Mouse (Mus musculus): ENCODE results near the gene Atxn1. TPM values are rescaled to one million over a fixed set of nuclear protein-coding genes. Genes with fewer than 3 reads are reported as not detected.

Gene Atxn1
- total and polyA plus RNA-seq, 3 experiments = 9.4 to 61.0 (median 25.0) TPM

- no peak overlapping the region for H3K4me3 ChIP-seq (ENCODE audit: low read depth, low read length)
- peaks cover 32% of the 10 kb centered on the region for H3K36me3 ChIP-seq (replicated peaks)
- H3K4me1 ChIP-seq (ENCODE audit: insufficient read depth, low read depth, low read length) = no peaks in the 10 kb centered on the region
- H3K9me3 ChIP-seq (replicated peaks) = no peaks in the 10 kb centered on the region
- TF ChIP-seq GATA1 (IDR thresholded peaks at IDR 0.05; ENCODE audit: borderline replicate concordance, low read length) (no peak), POLR2AphosphoS5 (IDR thresholded peaks at IDR 0.05; ENCODE audit: insufficient replicate concordance, low read depth, low read length) (no peak), GATA2 (IDR thresholded peaks at IDR 0.05; ENCODE audit: borderline replicate concordance, low read depth, low read length) (no peak), TAL1 (conservative IDR thresholded peaks at IDR 0.05; ENCODE audit: low read depth, low read length) (no peak), CTCF (IDR thresholded peaks at IDR 0.05; ENCODE audit: low read depth, low read length) (no peak)
- no peak for ATAC-seq (ENCODE audit: extremely low read depth, insufficient number of reproducible peaks, low FRiP score, poor library complexity, severe bottlenecking)
- H3K27me3 ChIP-seq (ENCODE audit: insufficient read depth, low read length) = no peaks in the 10 kb centered on the region
- DNase-seq (ENCODE audit: low spot score) = no peak
Observed at GRCm38 (mm10) chr13:45669969-45670368, 294.8 kb downstream of the Atxn1 start.

- TF ChIP-seq GATA1 (IDR thresholded peaks at IDR 0.05; ENCODE audit: borderline replicate concordance, low read length) (no peak), TAL1 (conservative IDR thresholded peaks at IDR 0.05; ENCODE audit: low read depth, low read length) (no peak), POLR2AphosphoS5 (IDR thresholded peaks at IDR 0.05; ENCODE audit: insufficient replicate concordance, low read depth, low read length) (no peak)
- DNase-seq (ENCODE audit: low spot score) (no peak), ATAC-seq (ENCODE audit: extremely low read depth, insufficient number of reproducible peaks, low FRiP score, poor library complexity, severe bottlenecking) (no peak)
- no peaks in the 10 kb centered on the region for H3K4me1 ChIP-seq (ENCODE audit: insufficient read depth, low read depth, low read length)
- H3K36me3 ChIP-seq (replicated peaks) = peaks cover 41% of the 10 kb centered on the region
- H3K27me3 ChIP-seq (ENCODE audit: insufficient read depth, low read length) = no peaks in the 10 kb centered on the region
- no peaks in the 10 kb centered on the region for H3K9me3 ChIP-seq (replicated peaks)
- H3K4me3 ChIP-seq (ENCODE audit: low read depth, low read length) = no peak overlapping the region
Observed at GRCm38 (mm10) chr13:45662852-45663251, 302.0 kb downstream of the Atxn1 start.

GRCm38 (mm10) chr13:45662216-45662615 is 302.6 kb downstream of the Atxn1 start:
- H3K4me1 ChIP-seq (ENCODE audit: insufficient read depth, low read depth, low read length) = no peaks in the 10 kb centered on the region
- H3K9me3 ChIP-seq (replicated peaks) = no peaks in the 10 kb centered on the region
- H3K4me3 ChIP-seq (ENCODE audit: low read depth, low read length) = no peak overlapping the region
- no peak for DNase-seq (ENCODE audit: low spot score)
- peaks cover 35% of the 10 kb centered on the region for H3K36me3 ChIP-seq (replicated peaks)
- no peak for ATAC-seq (ENCODE audit: extremely low read depth, insufficient number of reproducible peaks, low FRiP score, poor library complexity, severe bottlenecking)
- no peaks in the 10 kb centered on the region for H3K27me3 ChIP-seq (ENCODE audit: insufficient read depth, low read length)
- TF ChIP-seq GATA1 (IDR thresholded peaks at IDR 0.05; ENCODE audit: borderline replicate concordance, low read length) (no peak), CTCF (IDR thresholded peaks at IDR 0.05; ENCODE audit: low read depth, low read length) (no peak), GATA2 (IDR thresholded peaks at IDR 0.05; ENCODE audit: borderline replicate concordance, low read depth, low read length) (no peak), POLR2AphosphoS5 (IDR thresholded peaks at IDR 0.05; ENCODE audit: insufficient replicate concordance, low read depth, low read length) (no peak), TAL1 (conservative IDR thresholded peaks at IDR 0.05; ENCODE audit: low read depth, low read length) (no peak)

- no peaks in the 10 kb centered on the region for H3K27me3 ChIP-seq (ENCODE audit: insufficient read depth, low read length)
- H3K4me3 ChIP-seq (ENCODE audit: low read depth, low read length) = no peak overlapping the region
- H3K36me3 ChIP-seq (replicated peaks) = peaks cover 29% of the 10 kb centered on the region
- DNase-seq (ENCODE audit: low spot score) = no peak
- no peak for ATAC-seq (ENCODE audit: extremely low read depth, insufficient number of reproducible peaks, low FRiP score, poor library complexity, severe bottlenecking)
- H3K9me3 ChIP-seq (replicated peaks) = no peaks in the 10 kb centered on the region
- TF ChIP-seq GATA2 (IDR thresholded peaks at IDR 0.05; ENCODE audit: borderline replicate concordance, low read depth, low read length) = no peak
- TF ChIP-seq POLR2AphosphoS5 (IDR thresholded peaks at IDR 0.05; ENCODE audit: insufficient replicate concordance, low read depth, low read length) = no peak
- H3K4me1 ChIP-seq (ENCODE audit: insufficient read depth, low read depth, low read length) = no peaks in the 10 kb centered on the region
Observed at GRCm38 (mm10) chr13:45661283-45662185, 303.3 kb downstream of the Atxn1 start.

- Histone ChIP-seq H3K36me3 (replicated peaks) (peaks cover 28% of the 10 kb centered on the region), H3K9me3 (replicated peaks) (no peaks in the 10 kb centered on the region), H3K4me1 (ENCODE audit: insufficient read depth, low read depth, low read length) (no peaks in the 10 kb centered on the region), H3K27me3 (ENCODE audit: insufficient read depth, low read length) (no peaks in the 10 kb centered on the region), H3K4me3 (ENCODE audit: low read depth, low read length) (no peak overlapping the region)
- TF ChIP-seq GATA1 (IDR thresholded peaks at IDR 0.05; ENCODE audit: borderline replicate concordance, low read length) (no peak), TAL1 (conservative IDR thresholded peaks at IDR 0.05; ENCODE audit: low read depth, low read length) (no peak), CTCF (IDR thresholded peaks at IDR 0.05; ENCODE audit: low read depth, low read length) (no peak), POLR2AphosphoS5 (IDR thresholded peaks at IDR 0.05; ENCODE audit: insufficient replicate concordance, low read depth, low read length) (no peak), GATA2 (IDR thresholded peaks at IDR 0.05; ENCODE audit: borderline replicate concordance, low read depth, low read length) (no peak)
- ATAC-seq (ENCODE audit: extremely low read depth, insufficient number of reproducible peaks, low FRiP score, poor library complexity, severe bottlenecking) (no peak), DNase-seq (ENCODE audit: low spot score) (no peak)
Observed at GRCm38 (mm10) chr13:45659813-45660212, 305.0 kb downstream of the Atxn1 start.

GRCm38 (mm10) chr13:45658343-45658742 is 306.5 kb downstream of the Atxn1 start:
- ATAC-seq (ENCODE audit: extremely low read depth, insufficient number of reproducible peaks, low FRiP score, poor library complexity, severe bottlenecking) (no peak), DNase-seq (ENCODE audit: low spot score) (no peak)
- Histone ChIP-seq H3K4me1 (ENCODE audit: insufficient read depth, low read depth, low read length) (no peaks in the 10 kb centered on the region), H3K36me3 (replicated peaks) (peaks cover 31% of the 10 kb centered on the region), H3K4me3 (ENCODE audit: low read depth, low read length) (no peak overlapping the region), H3K9me3 (replicated peaks) (no peaks in the 10 kb centered on the region), H3K27me3 (ENCODE audit: insufficient read depth, low read length) (no peaks in the 10 kb centered on the region)
- TF ChIP-seq POLR2AphosphoS5 (IDR thresholded peaks at IDR 0.05; ENCODE audit: insufficient replicate concordance, low read depth, low read length) (no peak), CTCF (IDR thresholded peaks at IDR 0.05; ENCODE audit: low read depth, low read length) (no peak), GATA2 (IDR thresholded peaks at IDR 0.05; ENCODE audit: borderline replicate concordance, low read depth, low read length) (no peak), TAL1 (conservative IDR thresholded peaks at IDR 0.05; ENCODE audit: low read depth, low read length) (no peak), GATA1 (IDR thresholded peaks at IDR 0.05; ENCODE audit: borderline replicate concordance, low read length) (no peak)
